11 mouse cellular contexts compared by ENCODE assay signal in the genomic region with DNA sequence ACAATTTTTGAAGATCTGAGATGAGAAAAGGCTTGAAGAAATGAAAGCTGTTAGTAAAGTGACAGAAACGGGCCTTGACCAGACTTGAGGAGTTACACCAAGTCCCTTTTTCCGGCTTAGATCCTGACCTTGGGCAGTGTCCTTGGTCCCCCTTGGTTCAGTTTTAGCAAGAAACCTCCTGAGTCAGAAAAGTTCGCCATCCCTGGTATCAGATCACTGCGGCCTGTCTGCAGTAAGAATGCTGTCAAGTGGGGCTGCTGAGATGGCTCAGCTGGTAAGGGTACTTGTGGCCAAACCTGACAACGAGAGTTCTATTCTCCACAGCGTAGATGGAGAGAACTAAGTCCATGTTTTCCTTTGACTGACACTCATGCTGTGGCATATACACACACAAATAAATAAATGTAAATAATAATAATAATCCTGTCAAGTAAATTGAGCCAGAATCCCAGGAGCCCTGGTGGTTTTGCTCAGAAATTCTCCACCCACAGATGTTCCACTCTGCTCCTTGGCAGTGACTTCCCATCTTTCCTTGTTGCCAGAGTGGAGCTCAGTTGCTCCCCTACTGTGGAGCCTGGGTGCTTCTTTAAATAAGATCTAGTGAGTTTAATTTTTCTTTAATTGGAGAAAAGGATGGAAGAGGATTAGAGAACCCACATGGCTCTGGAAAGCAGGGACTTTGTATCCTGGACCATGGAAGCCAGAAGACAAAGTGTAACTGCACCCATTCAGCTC. TPM values are rescaled to one million over a fixed set of nuclear protein-coding genes. Genes with fewer than 3 reads are reported as not detected.
DNase-seq lines count a peak whose midpoint lies in the region; ATAC-seq and TF ChIP-seq lines count a peak whose summit lies in the region.
"Had no signal": no experiment of that assay in that cellular context is flagged by ENCODE, and none has a peak within 500 bp of the region (broad histone marks: within the 10 kb centered on the region; RNA-seq: fewer than 3 reads in every experiment).

No protein-coding gene starts in this region.

- no peaks in the 10 kb centered on the region for H3K9me3 ChIP-seq in liver, embryonic 13.5 days (replicated peaks)
- H3K9me3 ChIP-seq in stomach, postnatal 0 days (ENCODE audit: control insufficient read depth, low read length): no peaks in the 10 kb centered on the region

- H3K9ac ChIP-seq in liver, embryonic 13.5 days: no peak overlapping the region
- no peak overlapping the region for H3K9ac ChIP-seq in stomach, postnatal 0 days (ENCODE audit: low read length)

- TF ChIP-seq EP300 in stomach, postnatal 0 days (optimal IDR thresholded peaks at IDR 0.05): no peak

- H3K4me1 ChIP-seq in liver, embryonic 13.5 days (replicated peaks): peaks cover 44% of the 10 kb centered on the region
- peaks cover 2% of the 10 kb centered on the region; the same call in 1 of the 2 replicates for H3K4me1 ChIP-seq in stomach, postnatal 0 days (replicated peaks; ENCODE audit: control insufficient read depth, insufficient read depth)

- no peak for ATAC-seq in liver, embryonic 13.5 days (ENCODE audit: low read depth)
- no peak for ATAC-seq in stomach, postnatal 0 days (ENCODE audit: low FRiP score, low TSS enrichment)

- WGBS in liver, embryonic 13.5 days (ENCODE audit: insufficient replicate concordance): 74% methylated on average over 6 of the region's 6 CpGs
- 64% methylated on average over 6 of the region's 6 CpGs for whole genome bisulfite sequencing in stomach, postnatal 0 days

- no peaks in the 10 kb centered on the region for H3K36me3 ChIP-seq in liver, embryonic 13.5 days
- H3K36me3 ChIP-seq in stomach, postnatal 0 days (ENCODE audit: control insufficient read depth, insufficient read depth, low read length): no peaks in the 10 kb centered on the region

- peak overlapping the region; percentile 99 for H3K4me2 ChIP-seq in liver, embryonic 13.5 days
- peak overlapping the region; percentile 95; the same call in 1 of the 2 replicates for H3K4me2 ChIP-seq in stomach, postnatal 0 days (replicated peaks; ENCODE audit: low read depth)

- H3K27ac ChIP-seq in liver, embryonic 13.5 days: no peak overlapping the region
- no peak overlapping the region for H3K27ac ChIP-seq in stomach, postnatal 0 days (replicated peaks)

- DNase-seq in adrenal gland, adult 2 months: peak; percentile 52
- no peak for DNase-seq in adrenal gland, adult 8-10 months
- DNase-seq in right cerebral cortex, adult 18-20 months: peak; percentile 29
- DNase-seq in right cerebral cortex, adult 2 months (ENCODE audit: low spot score in 2 of 2): no peak
- no peak for DNase-seq in liver, embryonic 13.5 days
- no peak for DNase-seq in stomach, postnatal 0 days (ENCODE audit: low spot score)
- no peak for DNase-seq in cerebellum, postnatal 4 days (ENCODE audit: low spot score in 2 of 2)
- DNase-seq in frontal cortex, postnatal 25 days (ENCODE audit: low spot score in 2 of 2): no peak

- peaks cover 17% of the 10 kb centered on the region for H3K27me3 ChIP-seq in liver, embryonic 13.5 days
- no peaks in the 10 kb centered on the region for H3K27me3 ChIP-seq in stomach, postnatal 0 days (ENCODE audit: control insufficient read depth, insufficient read depth, low read length)

- no peak for TF ChIP-seq CTCF in stomach, postnatal 0 days (IDR thresholded peaks at IDR 0.05; ENCODE audit: low read depth)

- H3K4me3 ChIP-seq in liver, embryonic 13.5 days (replicated peaks): no peak overlapping the region
- no peak overlapping the region for H3K4me3 ChIP-seq in stomach, postnatal 0 days (ENCODE audit: low read depth, low read length)

RNA-seq across cellular contexts. Expression of a gene that starts 1.3 kb away (rescaled TPM):
- total RNA-seq in adrenal gland, adult 2 months (2021): 10 to 100 TPM; 54.9 to 99.2 TPM
- polyA plus RNA-seq in adrenal gland, adult 2 months (2012; rRNA removed): 50.8 and 70.9 TPM in 2 replicates
- total RNA-seq in adrenal gland, adult 8-10 months (2022): 100 to 1,000 TPM in 2 of 4 experiments, 10 to 100 TPM in 2; 49.2 to 139 (median 86.7) TPM
- polyA plus RNA-seq in liver, embryonic 13.5 days (2015; fragmentation: Nextera tagmentation; extraction: Ambion mirVana): 3.0 and 3.3 TPM in 2 replicates
- polyA plus RNA-seq in stomach, postnatal 0 days (2015; fragmentation: Nextera tagmentation; extraction: Ambion mirVana): 21.5 and 26.7 TPM in 2 replicates

RNA-seq across cellular contexts. Expression of a gene that starts 37.4 kb away (rescaled TPM):
- 1 to 10 TPM; 3.7 to 7.9 TPM for total RNA-seq in adrenal gland, adult 2 months (2021)
- polyA plus RNA-seq in adrenal gland, adult 2 months (2012; rRNA removed): 0.56 and 0.81 TPM in 2 replicates
- 10 to 100 TPM in 3 of 4 experiments, 1 to 10 TPM in 1; 8.2 to 13.6 (median 11.5) TPM for total RNA-seq in adrenal gland, adult 8-10 months (2022)
- 8.4 and 9.0 TPM in 2 replicates for polyA plus RNA-seq in liver, embryonic 13.5 days (2015; fragmentation: Nextera tagmentation; extraction: Ambion mirVana)
- polyA plus RNA-seq in stomach, postnatal 0 days (2015; fragmentation: Nextera tagmentation; extraction: Ambion mirVana): 8.1 and 9.5 TPM in 2 replicates

RNA-seq across cellular contexts. Expression of a gene that starts 37.5 kb away (rescaled TPM):
- total RNA-seq in adrenal gland, adult 2 months (2021): 1 to 10 TPM; 7.5 to 8.5 TPM
- 3.4 TPM in 2 replicates for polyA plus RNA-seq in adrenal gland, adult 2 months (2012; rRNA removed)
- total RNA-seq in adrenal gland, adult 8-10 months (2022): 1 to 10 TPM; 7.2 to 8.8 (median 7.7) TPM
- 8.8 and 9.2 TPM in 2 replicates for polyA plus RNA-seq in liver, embryonic 13.5 days (2015; fragmentation: Nextera tagmentation; extraction: Ambion mirVana)
- polyA plus RNA-seq in stomach, postnatal 0 days (2015; fragmentation: Nextera tagmentation; extraction: Ambion mirVana): 10.5 and 10.9 TPM in 2 replicates

RNA-seq across cellular contexts. Expression of a gene that starts 51.5 kb away (rescaled TPM):
- not detected for total RNA-seq in adrenal gland, adult 2 months (2021)
- polyA plus RNA-seq in adrenal gland, adult 2 months (2012; rRNA removed): not detected in 2 replicates
- not detected for total RNA-seq in adrenal gland, adult 8-10 months (2022)
- polyA plus RNA-seq in liver, embryonic 13.5 days (2015; fragmentation: Nextera tagmentation; extraction: Ambion mirVana): not detected in 2 replicates
- not detected in 2 replicates for polyA plus RNA-seq in stomach, postnatal 0 days (2015; fragmentation: Nextera tagmentation; extraction: Ambion mirVana)
- total RNA-seq: heart, adult 18-20 months; megakaryocyte-erythroid progenitor cell, adult 5-6 weeks had no signal
- polyA plus RNA-seq: brain, embryonic 14.5 days had no signal

RNA-seq across cellular contexts. Expression of a gene that starts 51.5 kb away (rescaled TPM):
- total RNA-seq in adrenal gland, adult 2 months (2021): 10 to 100 TPM; 11.6 to 11.7 TPM
- 8.7 and 12.7 TPM in 2 replicates for polyA plus RNA-seq in adrenal gland, adult 2 months (2012; rRNA removed)
- 10 to 100 TPM; 12.1 to 16.5 (median 14.6) TPM for total RNA-seq in adrenal gland, adult 8-10 months (2022)
- polyA plus RNA-seq in liver, embryonic 13.5 days (2015; fragmentation: Nextera tagmentation; extraction: Ambion mirVana): 16.6 and 20.1 TPM in 2 replicates
- 13.6 and 14.7 TPM in 2 replicates for polyA plus RNA-seq in stomach, postnatal 0 days (2015; fragmentation: Nextera tagmentation; extraction: Ambion mirVana)

Comparison
In these comparisons a context has a peak if more than half of its experiments do, and no peak if none do; other contexts are left out.
1. DNase-seq: peak in adrenal gland, adult 2 months (single experiment) and right cerebral cortex, adult 18-20 months (single experiment); none in adrenal gland, adult 8-10 months (single experiment), right cerebral cortex, adult 2 months (0 of 2), liver, embryonic 13.5 days (single experiment), stomach, postnatal 0 days (single experiment), cerebellum, postnatal 4 days (0 of 2) and frontal cortex, postnatal 25 days (0 of 2).